Mouse (Mus musculus): ENCODE results near the gene Zfand3. TPM values are rescaled to one million over a fixed set of nuclear protein-coding genes. Genes with fewer than 3 reads are reported as not detected.

Gene Zfand3
- polyA plus RNA-seq, 2 experiments: 9.6 to 19.2 TPM

DNA sequence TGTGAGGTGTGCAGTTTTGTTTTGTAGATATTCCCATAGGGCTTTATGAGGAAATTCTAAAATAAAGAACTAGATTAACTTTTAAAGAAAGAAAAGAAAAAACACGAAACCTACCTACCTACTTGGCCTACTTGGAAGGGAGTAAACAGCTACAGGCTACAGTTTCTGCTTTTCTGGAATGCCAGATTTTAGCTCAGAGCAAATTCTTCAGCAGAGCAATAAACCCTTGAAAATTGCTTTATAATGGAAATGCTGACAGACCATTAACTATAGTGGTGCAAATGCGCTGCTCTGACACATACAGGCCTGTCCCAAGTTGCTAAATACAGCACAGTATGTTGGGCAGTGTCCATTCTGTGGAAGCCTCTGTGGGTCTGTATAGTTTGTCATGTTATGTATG, 40.6 kb downstream of the Zfand3 start:
- TF ChIP-seq CTCF (IDR thresholded peaks at IDR 0.05; ENCODE audit: low read depth): no peak
- TF ChIP-seq EP300 (IDR thresholded peaks at IDR 0.05; ENCODE audit: low read depth): no peak
- ATAC-seq (ENCODE audit: insufficient read depth) (no peak), DNase-seq (ENCODE audit: low read depth in 3 of 3, low spot score in 3 of 3) (no peak)
- Histone ChIP-seq H3K27ac (no peak overlapping the region), H3K36me3 (replicated peaks; ENCODE audit: control insufficient read depth, insufficient read depth, low read depth) (no peaks in the 10 kb centered on the region), H3K4me3 (ENCODE audit: insufficient read depth in 1 of 2, low read depth in 2 of 2, low read length in 2 of 2) (no peak overlapping the region), H3K27me3 (ENCODE audit: control insufficient read depth, insufficient read depth, low read length) (no peaks in the 10 kb centered on the region), H3K9me3 (ENCODE audit: control insufficient read depth, low read length) (no peaks in the 10 kb centered on the region), H3K4me2 (ENCODE audit: low read depth) (no peak overlapping the region), H3K4me1 (replicated peaks; ENCODE audit: control insufficient read depth in 2 of 2, insufficient read depth in 2 of 2, low read length in 1 of 2) (peaks cover 0 to 5% of the 10 kb centered on the region in 2 experiments; a peak in 3 of 4 replicates), H3K9ac (replicated peaks) (no peak overlapping the region)
- WGBS (ENCODE audit: insufficient replicate concordance): 76% methylated on average over 2 of the region's 2 CpGs

DNA sequence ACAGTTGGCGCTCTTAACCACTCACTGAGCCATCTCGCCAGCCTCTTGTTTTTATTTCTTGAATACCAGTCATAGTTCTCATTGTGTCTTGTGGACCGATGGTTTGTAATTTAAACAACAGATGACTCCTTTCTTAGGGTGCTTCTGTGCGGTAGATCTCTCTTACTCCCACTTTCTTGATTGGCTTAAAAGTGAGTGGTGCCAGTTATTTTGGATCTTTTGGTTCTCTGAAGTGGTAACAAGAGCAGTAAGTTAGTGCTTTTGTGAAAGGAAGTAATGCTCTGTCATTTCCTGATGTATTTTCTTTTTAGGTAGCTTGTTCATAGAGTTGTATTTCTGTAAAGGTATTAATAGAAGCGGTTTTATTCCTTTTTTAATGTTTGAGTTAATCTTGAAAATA, 42.1 kb downstream of the Zfand3 start:
- ATAC-seq (ENCODE audit: insufficient read depth) (no peak), DNase-seq (ENCODE audit: low read depth in 3 of 3, low spot score in 3 of 3) (no peak)
- Histone ChIP-seq H3K27ac (no peak overlapping the region), H3K9me3 (ENCODE audit: control insufficient read depth, low read length) (no peaks in the 10 kb centered on the region), H3K27me3 (ENCODE audit: control insufficient read depth, insufficient read depth, low read length) (no peaks in the 10 kb centered on the region), H3K4me2 (ENCODE audit: low read depth) (no peak overlapping the region), H3K36me3 (replicated peaks; ENCODE audit: control insufficient read depth, insufficient read depth, low read depth) (no peaks in the 10 kb centered on the region), H3K4me3 (ENCODE audit: insufficient read depth in 1 of 2, low read depth in 2 of 2, low read length in 2 of 2) (no peak overlapping the region), H3K9ac (replicated peaks) (no peak overlapping the region), H3K4me1 (replicated peaks; ENCODE audit: control insufficient read depth in 2 of 2, insufficient read depth in 2 of 2, low read length in 1 of 2) (peaks cover 0 to 4% of the 10 kb centered on the region in 2 experiments; a peak in 3 of 4 replicates)
- 85% methylated on average over 5 of the region's 5 CpGs for WGBS (ENCODE audit: insufficient replicate concordance)
- TF ChIP-seq CTCF (IDR thresholded peaks at IDR 0.05; ENCODE audit: low read depth) (no peak), EP300 (IDR thresholded peaks at IDR 0.05; ENCODE audit: low read depth) (no peak)

DNA sequence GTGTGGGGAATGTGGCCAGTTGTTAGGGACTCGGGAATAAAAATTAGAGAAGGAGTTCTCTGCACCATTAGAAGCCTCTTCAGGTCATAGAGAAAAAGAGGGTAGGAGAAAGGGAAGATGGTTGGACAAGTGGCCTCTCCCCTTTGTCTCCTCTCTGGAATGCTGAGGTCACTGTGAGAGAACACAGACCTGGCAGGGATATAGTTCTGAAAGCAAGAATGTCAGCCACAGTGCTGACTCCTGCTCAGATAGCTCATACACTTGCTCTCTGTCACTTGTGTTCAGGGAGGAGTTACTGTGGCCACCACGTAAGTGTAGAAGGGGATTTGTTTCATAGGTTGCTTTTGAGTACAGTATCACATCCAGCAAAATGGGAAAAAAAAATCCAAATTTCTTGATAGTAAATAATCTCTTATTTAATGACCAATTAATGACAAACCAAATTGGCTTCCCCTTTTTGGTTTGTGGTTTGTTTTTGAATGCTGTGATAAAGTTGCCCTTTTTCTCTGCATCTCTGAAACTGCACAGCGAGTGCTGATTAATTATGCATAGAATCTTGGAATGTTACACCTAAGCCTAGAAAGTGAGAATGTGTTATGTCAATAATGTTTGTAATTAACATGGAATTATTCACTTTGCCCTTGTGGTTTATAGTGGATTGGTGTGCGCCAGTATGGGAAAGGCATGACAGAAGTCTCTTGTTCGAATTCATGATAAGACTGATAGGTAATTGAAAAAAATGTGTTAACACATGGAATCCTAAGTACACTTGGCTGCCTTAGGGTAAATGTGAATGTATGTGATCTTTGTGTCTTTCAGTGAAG, 47.2 kb downstream of the Zfand3 start:
- 47% methylated on average over 5 of the region's 5 CpGs for WGBS (ENCODE audit: insufficient replicate concordance)
- ATAC-seq (ENCODE audit: insufficient read depth) (no peak), DNase-seq (ENCODE audit: low read depth in 3 of 3, low spot score in 3 of 3) (no peak)
- peaks cover 0 to 4% of the 10 kb centered on the region in 2 experiments; a peak in 3 of 4 replicates for H3K4me1 ChIP-seq (replicated peaks; ENCODE audit: control insufficient read depth in 2 of 2, insufficient read depth in 2 of 2, low read length in 1 of 2)
- no peak overlapping the region for H3K4me2 ChIP-seq (ENCODE audit: low read depth)
- H3K4me3 ChIP-seq (ENCODE audit: insufficient read depth in 1 of 2, low read depth in 2 of 2, low read length in 2 of 2): no peak overlapping the region
- H3K9ac ChIP-seq (replicated peaks): no peak overlapping the region
- no peaks in the 10 kb centered on the region for H3K9me3 ChIP-seq (ENCODE audit: control insufficient read depth, low read length)
- no peak overlapping the region for H3K27ac ChIP-seq
- TF ChIP-seq EP300 (IDR thresholded peaks at IDR 0.05; ENCODE audit: low read depth): no peak
- no peak for TF ChIP-seq CTCF (IDR thresholded peaks at IDR 0.05; ENCODE audit: low read depth)
- H3K27me3 ChIP-seq (ENCODE audit: control insufficient read depth, insufficient read depth, low read length): no peaks in the 10 kb centered on the region
- H3K36me3 ChIP-seq (replicated peaks; ENCODE audit: control insufficient read depth, insufficient read depth, low read depth): no peaks in the 10 kb centered on the region

DNA sequence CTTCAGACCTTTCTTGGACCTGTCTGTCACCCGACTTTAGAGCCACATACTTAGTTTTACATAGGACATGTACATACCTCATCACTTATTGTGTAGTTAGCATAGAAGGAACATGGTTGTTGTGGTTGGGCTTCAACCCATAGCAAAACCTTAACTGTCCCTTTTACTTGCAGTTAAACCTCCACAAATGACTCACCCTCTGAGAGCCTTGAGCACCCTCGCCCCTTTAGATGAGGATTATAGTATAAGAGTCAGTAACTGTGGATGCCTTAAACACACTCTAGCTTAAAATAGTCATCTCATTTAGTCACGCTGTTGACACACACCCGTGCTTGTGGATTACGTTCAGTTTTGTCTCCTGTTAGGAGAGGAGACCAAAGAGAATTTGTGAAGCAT, 47.8 kb downstream of the Zfand3 start:
- TF ChIP-seq EP300 (IDR thresholded peaks at IDR 0.05; ENCODE audit: low read depth) (no peak), CTCF (IDR thresholded peaks at IDR 0.05; ENCODE audit: low read depth) (no peak)
- H3K9ac ChIP-seq (replicated peaks): no peak overlapping the region
- WGBS (ENCODE audit: insufficient replicate concordance): 74% methylated on average over 5 of the region's 5 CpGs
- no peak overlapping the region for H3K4me3 ChIP-seq (ENCODE audit: insufficient read depth in 1 of 2, low read depth in 2 of 2, low read length in 2 of 2)
- H3K4me1 ChIP-seq (replicated peaks; ENCODE audit: control insufficient read depth in 2 of 2, insufficient read depth in 2 of 2, low read length in 1 of 2): peaks cover 0 to 4% of the 10 kb centered on the region in 2 experiments; a peak in 3 of 4 replicates
- no peak overlapping the region for H3K4me2 ChIP-seq (ENCODE audit: low read depth)
- no peaks in the 10 kb centered on the region for H3K27me3 ChIP-seq (ENCODE audit: control insufficient read depth, insufficient read depth, low read length)
- ATAC-seq (ENCODE audit: insufficient read depth) (no peak), DNase-seq (ENCODE audit: low read depth in 3 of 3, low spot score in 3 of 3) (no peak)
- no peaks in the 10 kb centered on the region for H3K9me3 ChIP-seq (ENCODE audit: control insufficient read depth, low read length)
- no peak overlapping the region for H3K27ac ChIP-seq
- H3K36me3 ChIP-seq (replicated peaks; ENCODE audit: control insufficient read depth, insufficient read depth, low read depth): no peaks in the 10 kb centered on the region

DNA sequence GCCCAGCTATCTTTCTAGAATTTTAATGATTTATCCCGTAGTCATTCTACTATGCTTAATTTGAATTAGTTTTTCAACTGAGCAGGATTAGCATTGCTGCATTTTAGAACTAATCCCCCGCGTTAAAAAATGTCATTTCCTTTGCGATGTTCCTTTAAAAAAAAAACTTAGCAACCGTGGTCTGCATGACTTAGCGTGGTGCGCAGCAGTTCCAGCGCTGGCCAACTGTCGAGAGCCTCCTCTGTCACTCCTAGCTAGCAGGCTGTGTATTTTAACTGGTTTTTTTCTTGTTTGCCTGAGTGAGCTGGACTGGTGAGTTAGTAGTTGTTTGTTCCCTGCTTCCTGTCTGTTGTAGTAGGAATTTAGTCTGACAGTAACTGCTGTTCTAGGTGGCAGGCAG, 48.9 kb downstream of the Zfand3 start:
- DNase-seq (ENCODE audit: low read depth in 3 of 3, low spot score in 3 of 3): no peak
- ATAC-seq (ENCODE audit: insufficient read depth): no peak
- Histone ChIP-seq H3K36me3 (replicated peaks; ENCODE audit: control insufficient read depth, insufficient read depth, low read depth) (no peaks in the 10 kb centered on the region), H3K9me3 (ENCODE audit: control insufficient read depth, low read length) (no peaks in the 10 kb centered on the region), H3K9ac (replicated peaks) (no peak overlapping the region), H3K4me3 (ENCODE audit: insufficient read depth in 1 of 2, low read depth in 2 of 2, low read length in 2 of 2) (no peak overlapping the region), H3K27me3 (ENCODE audit: control insufficient read depth, insufficient read depth, low read length) (no peaks in the 10 kb centered on the region), H3K4me1 (replicated peaks; ENCODE audit: control insufficient read depth in 2 of 2, insufficient read depth in 2 of 2, low read length in 1 of 2) (peaks cover 0 to 4% of the 10 kb centered on the region in 2 experiments; a peak in 3 of 4 replicates), H3K27ac (no peak overlapping the region), H3K4me2 (ENCODE audit: low read depth) (no peak overlapping the region)
- 26% methylated on average over 9 of the region's 9 CpGs for WGBS (ENCODE audit: insufficient replicate concordance)
- TF ChIP-seq EP300 (IDR thresholded peaks at IDR 0.05; ENCODE audit: low read depth) (no peak), CTCF (IDR thresholded peaks at IDR 0.05; ENCODE audit: low read depth) (no peak)

Data from liver, embryonic 14.5 days (tissue).